Mouse (Mus musculus) gastrocnemius, adult 18-20 months (tissue): ENCODE data around the gene Gm9639. TPM values are rescaled to one million over a fixed set of nuclear protein-coding genes. Genes with fewer than 3 reads are reported as not detected.
"Not testable (repeated sequence)": the region's sequence is repeated elsewhere in the genome, so short reads cannot be mapped to it uniquely, and the experiment has no call there.

Experiments used
- DNase-seq: peaks from one replicate; pipeline ENCODE4 v3.0.0; 2021; ENCODE audit warnings: low spot score
- total RNA-seq, 2 experiments: library from RNA; stranded (reverse); gene quantifications; 2 replicates each; pipeline ENCODE4 v1.2.3; 2021

Gene Gm9639
- total RNA-seq, 2 experiments from 2014 or later: not detected

DNA sequence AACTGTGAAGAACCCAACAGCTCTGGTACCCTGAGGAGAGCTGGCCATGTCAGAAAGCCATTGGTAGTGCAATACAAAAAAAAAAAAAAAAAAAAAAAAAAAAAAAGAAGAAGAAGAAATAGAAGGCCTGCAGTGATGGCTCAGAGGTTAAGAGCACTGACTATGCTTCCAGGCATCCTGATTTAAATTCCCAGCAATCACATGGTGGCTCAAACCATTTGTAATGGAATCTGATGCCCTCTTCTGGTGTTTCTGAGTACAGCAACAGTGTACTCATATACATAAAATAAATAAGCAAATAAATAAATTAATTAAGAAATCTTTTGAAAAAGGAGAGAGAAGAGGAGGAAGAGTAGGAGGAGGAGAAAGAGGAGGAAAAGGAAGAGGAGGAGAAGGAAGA is 41.4 kb downstream of the Gm9639 start:
- no peak for DNase-seq

DNA sequence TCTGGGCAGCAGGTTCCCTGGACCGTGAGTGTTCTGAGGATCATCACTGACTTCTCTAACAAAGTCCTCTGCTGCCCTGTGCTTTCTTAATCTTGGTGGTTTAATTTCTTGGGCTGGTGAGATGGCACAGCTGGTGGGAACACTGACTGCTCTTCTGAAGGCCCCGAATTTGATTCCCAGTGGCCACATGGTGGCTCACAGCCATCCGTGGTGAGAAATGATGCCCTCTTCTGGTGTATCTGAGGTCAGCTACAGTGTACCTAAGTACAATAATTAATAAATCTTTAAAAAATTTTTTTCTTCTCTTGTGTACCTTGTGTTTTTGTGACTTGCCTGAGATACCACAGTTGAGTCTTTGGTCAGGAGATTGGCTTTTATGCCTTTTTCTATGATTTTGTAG is 42.6 kb downstream of the Gm9639 start:
- DNase-seq: not testable (repeated sequence)

DNA sequence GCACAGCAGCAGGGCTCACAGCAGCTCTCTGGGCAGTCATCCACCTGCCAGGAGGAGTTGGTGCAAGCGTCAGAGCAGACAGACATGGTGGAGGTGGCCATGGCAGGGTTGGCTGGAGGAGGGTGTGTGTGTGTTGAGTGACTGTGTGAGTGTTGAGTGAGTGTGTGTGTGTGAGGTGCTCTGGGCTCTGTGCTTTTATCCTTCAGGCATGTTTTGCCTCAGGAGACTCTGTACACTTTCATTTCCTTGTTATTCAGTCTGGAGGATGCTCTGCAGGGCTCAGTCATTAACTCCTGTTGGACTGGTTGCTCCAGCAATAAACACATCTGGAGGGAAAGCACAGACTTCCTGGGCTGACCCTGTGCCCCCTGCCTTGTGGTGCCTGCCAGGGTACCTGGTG is 43.6 kb downstream of the Gm9639 start, which contains the start of gene Gm9736:
TSS of gene Gm9736 (minus strand) at position 101 of the 400 bp plus-strand sequence.
- DNase-seq: not testable (repeated sequence)

DNA sequence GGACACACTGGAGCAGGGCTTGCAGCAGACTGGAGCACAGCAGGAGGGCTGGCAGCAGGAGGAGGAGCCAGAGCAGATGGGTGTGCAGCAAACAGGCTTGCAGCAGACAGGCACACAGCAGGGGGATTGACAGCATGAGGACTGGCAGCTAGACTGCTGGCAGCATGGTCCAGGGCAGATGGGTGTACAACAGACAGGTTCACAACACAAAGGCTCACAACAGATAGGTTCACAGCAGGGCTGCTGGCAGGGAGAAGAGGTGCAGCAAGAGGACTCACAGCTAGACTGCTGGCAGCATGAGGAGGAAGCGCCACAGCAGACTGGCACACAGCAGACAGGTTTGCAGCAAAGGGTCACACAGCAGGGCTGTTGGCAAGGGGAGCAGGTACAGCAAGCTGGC is 44.2 kb downstream of the Gm9639 start:
- not testable (repeated sequence) for DNase-seq

Other genes with a start within 250 kb of the Gm9639 start
- gene Pttg1ip, start 213.4 kb downstream of the Gm9639 start, total RNA-seq: 10 to 100 TPM; 23.0 to 33.6 TPM
- gene Sumo3, start 189.0 kb downstream of the Gm9639 start, total RNA-seq: 10 to 100 TPM; 44.5 to 47.4 TPM
- 10 to 100 TPM in 1 of 2 experiments, 1 to 10 TPM in 1; 8.6 to 11.4 TPM for gene Gm49325, start 188.9 kb downstream of the Gm9639 start, total RNA-seq
- 100 to 1,000 TPM in 1 of 2 experiments, 10 to 100 TPM in 1; 96.1 to 101 TPM for gene Ube2g2, start 172.8 kb downstream of the Gm9639 start, total RNA-seq
- gene Tspear, start 108.5 kb downstream of the Gm9639 start, total RNA-seq: not detected
- not detected for gene Gm19402, start 104.3 kb downstream of the Gm9639 start, total RNA-seq
- gene Gm9508, start 97.8 kb downstream of the Gm9639 start, total RNA-seq: not detected
- gene Gm10272, start 88.5 kb downstream of the Gm9639 start, total RNA-seq: not detected
- not detected for gene Gm10024, start 83.6 kb downstream of the Gm9639 start, total RNA-seq
- gene Gm10142, start 79.3 kb downstream of the Gm9639 start, total RNA-seq: not detected
- not detected for gene Krtap12-1, start 74.5 kb downstream of the Gm9639 start, total RNA-seq
- gene Gm10100, start 68.6 kb downstream of the Gm9639 start, total RNA-seq: not detected
- gene Gm18596, start 52.4 kb downstream of the Gm9639 start, total RNA-seq: not detected
- not detected for gene Gm9736, start 43.7 kb downstream of the Gm9639 start, total RNA-seq
- gene Gm3233, start 35.4 kb downstream of the Gm9639 start, total RNA-seq: not detected
- gene Gm3238, start 23.8 kb downstream of the Gm9639 start, total RNA-seq: not detected
- gene Gm7138, start 18.1 kb downstream of the Gm9639 start, total RNA-seq: not detected
- not detected for gene Gm3250, start 12.5 kb downstream of the Gm9639 start, total RNA-seq
- not detected for gene Gm7137, start 6.9 kb downstream of the Gm9639 start, total RNA-seq
- gene Gm19668, start 4.1 kb upstream of the Gm9639 start, total RNA-seq: not detected
- not detected for gene Gm9507, start 16.8 kb upstream of the Gm9639 start, total RNA-seq
- gene Gm2696, start 19.6 kb upstream of the Gm9639 start, total RNA-seq: not detected
- not detected for gene Krtap10-4, start 32.0 kb upstream of the Gm9639 start, total RNA-seq
- not detected for gene Krtap10-10, start 40.9 kb upstream of the Gm9639 start, total RNA-seq
- not detected for gene Gm36176, start 51.7 kb upstream of the Gm9639 start, total RNA-seq
- gene Gm10318, start 57.8 kb upstream of the Gm9639 start, total RNA-seq: not detected
- gene Gm3285, start 66.9 kb upstream of the Gm9639 start, total RNA-seq: not detected
- gene Lrrc3, start 107.5 kb upstream of the Gm9639 start, total RNA-seq: under 1 TPM; 0.23 to 0.28 TPM
- gene Trpm2, start 175.5 kb upstream of the Gm9639 start, total RNA-seq: under 1 TPM; 0.07 to 0.26 TPM
- 1 to 10 TPM; 4.1 to 4.6 TPM for gene 1810043G02Rik, start 183.4 kb upstream of the Gm9639 start, total RNA-seq
- gene Pfkl, start 215.0 kb upstream of the Gm9639 start, total RNA-seq: 1 to 10 TPM; 5.9 to 7.0 TPM
- not detected for gene Dnmt3l, start 246.9 kb upstream of the Gm9639 start, total RNA-seq
- gene Aire, start 248.5 kb upstream of the Gm9639 start, total RNA-seq: not detected